Mouse (Mus musculus): Measurements from ENCODE around the gene Fgd2. TPM values are rescaled to one million over a fixed set of nuclear protein-coding genes. Genes with fewer than 3 reads are reported as not detected.

Gene Fgd2
- polyA plus RNA-seq, 1 experiment from 2014 or later = 8.4 TPM

DNA sequence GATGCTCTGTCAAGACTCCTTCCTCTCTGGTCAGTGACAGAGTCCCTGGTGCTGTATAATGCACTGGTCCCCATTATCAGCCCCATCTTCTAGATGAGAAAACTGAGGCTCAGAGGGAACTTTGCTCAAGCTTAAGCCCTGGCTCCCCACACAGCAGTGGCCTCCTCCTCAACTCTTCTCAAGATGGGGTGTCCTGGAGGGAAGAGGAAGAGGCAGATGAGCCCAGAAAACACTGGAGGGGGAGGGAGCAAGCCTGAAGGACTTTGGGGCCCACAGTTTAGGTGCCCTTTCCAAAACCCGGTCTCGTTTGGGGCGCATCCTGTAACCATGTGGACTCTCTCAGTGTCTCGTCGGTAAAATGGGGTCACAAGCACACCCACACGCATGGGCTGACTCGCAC, 41.2 kb upstream of the Fgd2 start:
- 90% methylated on average over 7 of the region's 7 CpGs for WGBS
- Histone ChIP-seq H3K4me1 (ENCODE audit: control insufficient read depth, insufficient read depth, low read length) (no peaks in the 10 kb centered on the region), H3K27ac (ENCODE audit: low read length) (no peak overlapping the region), H3K36me3 (ENCODE audit: control insufficient read depth, insufficient read depth, low read length) (no peaks in the 10 kb centered on the region), H3K4me3 (ENCODE audit: low read depth, low read length) (no peak overlapping the region), H3K9me3 (ENCODE audit: control insufficient read depth, low read depth, low read length) (no peaks in the 10 kb centered on the region), H3K9ac (replicated peaks; ENCODE audit: low read depth, low read length) (no peak overlapping the region), H3K4me2 (replicated peaks; ENCODE audit: low read depth, low read length) (no peak overlapping the region), H3K27me3 (ENCODE audit: control insufficient read depth, insufficient read depth, low read length) (no peaks in the 10 kb centered on the region)
- ATAC-seq (ENCODE audit: insufficient number of reproducible peaks, insufficient read depth, low FRiP score, low read depth) = no peak

DNA sequence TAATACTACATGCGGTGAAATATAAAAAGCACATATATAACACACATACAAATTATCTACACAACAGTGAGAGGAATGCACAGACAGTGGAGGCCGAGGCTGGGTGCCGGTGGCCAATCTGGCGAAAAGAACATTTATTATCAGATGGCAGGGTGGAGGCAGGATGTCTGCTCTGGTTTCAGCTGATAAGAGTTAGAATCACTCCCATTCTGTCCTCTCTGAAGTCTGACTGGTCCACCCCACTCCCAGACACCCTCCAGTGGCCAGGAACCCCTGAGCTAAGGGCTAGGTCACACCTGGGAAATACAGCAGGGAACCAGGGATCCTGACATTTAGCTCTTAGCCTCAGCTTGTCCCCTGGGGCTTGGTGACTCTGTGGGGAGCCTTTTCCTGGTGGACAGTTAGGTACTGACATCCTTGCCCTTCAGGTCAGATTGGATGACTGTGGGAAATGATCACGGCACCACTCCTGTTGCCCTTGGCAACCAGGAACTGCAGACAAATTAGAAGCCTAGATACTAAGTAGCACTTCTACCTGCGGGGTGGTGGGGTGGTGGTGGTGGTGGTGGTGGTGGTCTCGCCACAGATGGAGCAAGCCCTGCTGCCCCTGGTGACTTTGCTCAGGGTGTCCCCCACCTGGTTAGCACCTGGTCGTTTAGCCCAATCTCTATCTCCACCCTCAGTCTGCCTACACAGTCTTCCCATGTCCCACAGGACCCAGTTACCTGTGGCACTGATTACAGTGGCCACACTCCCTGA, 40.7 kb upstream of the Fgd2 start:
- no peak overlapping the region for H3K4me3 ChIP-seq (ENCODE audit: low read depth, low read length)
- H3K4me2 ChIP-seq (replicated peaks; ENCODE audit: low read depth, low read length) = no peak overlapping the region
- no peak overlapping the region for H3K27ac ChIP-seq (ENCODE audit: low read length)
- no peak for ATAC-seq (ENCODE audit: insufficient number of reproducible peaks, insufficient read depth, low FRiP score, low read depth)
- no peaks in the 10 kb centered on the region for H3K27me3 ChIP-seq (ENCODE audit: control insufficient read depth, insufficient read depth, low read length)
- H3K36me3 ChIP-seq (ENCODE audit: control insufficient read depth, insufficient read depth, low read length) = no peaks in the 10 kb centered on the region
- 49% methylated on average over 8 of the region's 8 CpGs for WGBS
- no peak overlapping the region for H3K9ac ChIP-seq (replicated peaks; ENCODE audit: low read depth, low read length)
- no peaks in the 10 kb centered on the region for H3K9me3 ChIP-seq (ENCODE audit: control insufficient read depth, low read depth, low read length)
- H3K4me1 ChIP-seq (ENCODE audit: control insufficient read depth, insufficient read depth, low read length) = no peaks in the 10 kb centered on the region

DNA sequence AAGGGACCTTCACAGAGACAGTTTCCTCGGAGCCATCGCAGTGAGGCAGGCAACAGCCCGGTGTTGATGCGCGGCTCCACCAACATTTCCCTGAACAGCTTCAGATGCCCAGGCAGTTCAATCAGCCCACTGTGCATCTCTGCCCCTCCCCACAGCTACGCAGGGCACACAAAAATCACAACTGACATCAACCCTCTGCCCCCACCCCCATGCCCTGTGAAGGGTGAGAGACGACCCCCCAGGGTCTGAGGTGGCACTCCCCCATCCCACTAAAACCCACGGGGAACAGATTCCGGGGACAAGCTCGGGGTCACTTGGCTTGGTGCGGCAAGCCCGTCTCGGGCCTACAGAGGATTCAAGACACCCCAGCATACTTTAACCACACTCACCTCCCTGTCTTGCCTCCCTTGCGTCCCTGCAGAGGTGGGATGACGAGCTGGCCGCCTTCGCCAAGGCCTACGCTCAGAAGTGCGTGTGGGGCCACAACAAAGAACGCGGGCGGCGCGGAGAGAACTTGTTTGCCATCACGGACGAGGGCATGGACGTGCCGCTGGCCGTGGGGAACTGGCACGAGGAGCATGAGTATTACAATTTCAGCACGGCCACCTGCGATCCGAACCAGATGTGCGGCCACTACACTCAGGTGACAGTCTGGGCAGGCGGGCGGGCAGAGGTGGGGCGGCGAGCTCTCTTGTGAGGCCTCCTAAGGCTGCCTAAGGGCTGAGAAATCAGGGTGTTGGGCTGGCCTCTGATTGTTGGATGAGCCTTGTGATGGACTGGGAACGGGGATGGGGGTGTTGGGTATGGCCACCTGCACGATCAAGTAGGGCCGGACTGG, 38.7 kb upstream of the Fgd2 start:
- no peaks in the 10 kb centered on the region for H3K36me3 ChIP-seq (ENCODE audit: control insufficient read depth, insufficient read depth, low read length)
- no peaks in the 10 kb centered on the region for H3K9me3 ChIP-seq (ENCODE audit: control insufficient read depth, low read depth, low read length)
- no peak overlapping the region for H3K9ac ChIP-seq (replicated peaks; ENCODE audit: low read depth, low read length)
- ATAC-seq (ENCODE audit: insufficient number of reproducible peaks, insufficient read depth, low FRiP score, low read depth) = 0 out of 2 replicates have a peak, but pooled peaks have one; percentile 5
- H3K27me3 ChIP-seq (ENCODE audit: control insufficient read depth, insufficient read depth, low read length) = no peaks in the 10 kb centered on the region
- WGBS = 23% methylated on average over 41 of the region's 41 CpGs
- peak overlapping the region; percentile 8; the same call in 1 of the 2 replicates for H3K4me2 ChIP-seq (replicated peaks; ENCODE audit: low read depth, low read length)
- H3K4me3 ChIP-seq (ENCODE audit: low read depth, low read length) = peak overlapping the region; percentile 2; the same call in 1 of the 2 replicates
- no peak overlapping the region for H3K27ac ChIP-seq (ENCODE audit: low read length)
- H3K4me1 ChIP-seq (ENCODE audit: control insufficient read depth, insufficient read depth, low read length) = peaks cover 7% of the 10 kb centered on the region; the same call in 1 of the 2 replicates

DNA sequence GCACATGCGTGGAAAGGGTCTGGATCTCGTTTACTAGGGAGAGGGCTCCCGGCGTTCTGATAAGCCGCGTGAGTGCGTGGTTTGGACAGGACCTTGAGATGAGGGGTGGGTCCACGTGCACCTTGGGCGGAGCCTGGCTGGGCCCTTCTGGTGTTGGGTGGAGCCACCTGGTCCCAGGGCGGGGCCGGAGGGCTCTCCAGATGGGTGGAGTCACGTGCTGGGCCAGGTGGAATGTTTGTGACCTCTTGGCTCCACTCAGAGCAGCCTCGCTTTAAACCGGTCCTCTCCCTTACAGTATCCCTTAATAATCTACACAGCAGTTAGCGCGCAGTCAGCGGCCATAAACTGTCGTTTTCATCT, 38.1 kb upstream of the Fgd2 start:
- H3K4me3 ChIP-seq (ENCODE audit: low read depth, low read length) = peak overlapping the region; percentile 2; the same call in 1 of the 2 replicates
- no peaks in the 10 kb centered on the region for H3K27me3 ChIP-seq (ENCODE audit: control insufficient read depth, insufficient read depth, low read length)
- no peak overlapping the region for H3K27ac ChIP-seq (ENCODE audit: low read length)
- ATAC-seq (ENCODE audit: insufficient number of reproducible peaks, insufficient read depth, low FRiP score, low read depth) = peak; percentile 82
- no peaks in the 10 kb centered on the region for H3K36me3 ChIP-seq (ENCODE audit: control insufficient read depth, insufficient read depth, low read length)
- H3K4me1 ChIP-seq (ENCODE audit: control insufficient read depth, insufficient read depth, low read length) = peaks cover 7% of the 10 kb centered on the region; the same call in 1 of the 2 replicates
- peak overlapping the region; percentile 8; the same call in 1 of the 2 replicates for H3K4me2 ChIP-seq (replicated peaks; ENCODE audit: low read depth, low read length)
- H3K9me3 ChIP-seq (ENCODE audit: control insufficient read depth, low read depth, low read length) = no peaks in the 10 kb centered on the region
- H3K9ac ChIP-seq (replicated peaks; ENCODE audit: low read depth, low read length) = no peak overlapping the region
- 11% methylated on average over 18 of the region's 18 CpGs for WGBS

DNA sequence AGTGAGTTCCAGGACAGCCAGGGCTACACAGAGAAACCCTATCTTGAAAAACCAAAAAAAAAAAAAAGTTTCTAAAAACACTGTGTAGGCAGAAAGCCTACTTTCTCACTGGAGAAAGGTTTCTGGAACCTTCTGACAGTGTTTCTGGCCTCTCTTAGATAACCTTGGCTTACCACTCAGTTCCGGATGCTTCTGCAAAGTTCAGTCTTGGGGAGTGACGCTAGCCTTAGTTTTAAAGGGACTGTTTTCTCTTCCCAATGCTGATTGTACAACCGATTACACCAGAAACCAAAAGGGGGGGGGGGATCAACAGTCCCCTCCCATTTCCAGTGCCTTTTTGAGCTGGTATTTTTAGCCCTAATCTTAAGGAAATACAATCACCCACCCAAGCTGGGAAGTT, 37.1 kb upstream of the Fgd2 start:
- WGBS = 89% methylated on average over 3 of the region's 3 CpGs
- peaks cover 7% of the 10 kb centered on the region; the same call in 1 of the 2 replicates for H3K4me1 ChIP-seq (ENCODE audit: control insufficient read depth, insufficient read depth, low read length)

DNA sequence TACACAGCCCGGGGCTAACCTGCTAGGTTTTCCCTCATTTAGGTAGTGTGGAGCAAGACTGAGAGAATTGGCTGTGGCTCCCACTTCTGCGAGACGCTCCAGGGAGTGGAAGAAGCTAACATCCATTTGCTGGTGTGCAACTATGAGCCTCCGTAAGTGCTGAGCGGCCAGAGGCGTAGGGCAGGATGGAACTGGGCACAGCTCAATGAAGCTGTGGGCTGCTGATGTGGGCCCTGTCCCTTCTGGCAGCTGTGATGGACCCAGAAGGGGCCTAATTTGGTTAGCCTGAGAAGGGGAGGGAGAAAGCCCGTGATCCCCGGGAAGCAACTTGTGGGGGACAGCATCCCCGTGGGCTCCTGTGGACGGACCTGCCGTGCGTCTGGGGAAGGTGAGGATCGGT, 34.9 kb upstream of the Fgd2 start:
- H3K9ac ChIP-seq (replicated peaks; ENCODE audit: low read depth, low read length) = no peak overlapping the region
- H3K9me3 ChIP-seq (ENCODE audit: control insufficient read depth, low read depth, low read length) = no peaks in the 10 kb centered on the region
- ATAC-seq (ENCODE audit: insufficient number of reproducible peaks, insufficient read depth, low FRiP score, low read depth) = no peak
- H3K36me3 ChIP-seq (ENCODE audit: control insufficient read depth, insufficient read depth, low read length) = no peaks in the 10 kb centered on the region; the same call in 1 of the 2 replicates
- H3K4me1 ChIP-seq (ENCODE audit: control insufficient read depth, insufficient read depth, low read length) = peaks cover 7% of the 10 kb centered on the region; the same call in 1 of the 2 replicates
- H3K27me3 ChIP-seq (ENCODE audit: control insufficient read depth, insufficient read depth, low read length) = no peaks in the 10 kb centered on the region
- H3K4me3 ChIP-seq (ENCODE audit: low read depth, low read length) = no peak overlapping the region
- peak overlapping the region; percentile 57; the same call in 1 of the 2 replicates for H3K4me2 ChIP-seq (replicated peaks; ENCODE audit: low read depth, low read length)
- H3K27ac ChIP-seq (ENCODE audit: low read length) = no peak overlapping the region
- 68% methylated on average over 13 of the region's 13 CpGs for WGBS

More for the DNA sequence above, 37.1 kb upstream of the Fgd2 start:
- H3K27ac ChIP-seq (ENCODE audit: low read length) = no peak overlapping the region
- no peak overlapping the region for H3K4me2 ChIP-seq (replicated peaks; ENCODE audit: low read depth, low read length)
- no peaks in the 10 kb centered on the region for H3K36me3 ChIP-seq (ENCODE audit: control insufficient read depth, insufficient read depth, low read length)
- H3K9ac ChIP-seq (replicated peaks; ENCODE audit: low read depth, low read length) = no peak overlapping the region
- no peaks in the 10 kb centered on the region for H3K9me3 ChIP-seq (ENCODE audit: control insufficient read depth, low read depth, low read length)
- H3K4me3 ChIP-seq (ENCODE audit: low read depth, low read length) = no peak overlapping the region
- H3K27me3 ChIP-seq (ENCODE audit: control insufficient read depth, insufficient read depth, low read length) = no peaks in the 10 kb centered on the region
- no peak for ATAC-seq (ENCODE audit: insufficient number of reproducible peaks, insufficient read depth, low FRiP score, low read depth)

DNA sequence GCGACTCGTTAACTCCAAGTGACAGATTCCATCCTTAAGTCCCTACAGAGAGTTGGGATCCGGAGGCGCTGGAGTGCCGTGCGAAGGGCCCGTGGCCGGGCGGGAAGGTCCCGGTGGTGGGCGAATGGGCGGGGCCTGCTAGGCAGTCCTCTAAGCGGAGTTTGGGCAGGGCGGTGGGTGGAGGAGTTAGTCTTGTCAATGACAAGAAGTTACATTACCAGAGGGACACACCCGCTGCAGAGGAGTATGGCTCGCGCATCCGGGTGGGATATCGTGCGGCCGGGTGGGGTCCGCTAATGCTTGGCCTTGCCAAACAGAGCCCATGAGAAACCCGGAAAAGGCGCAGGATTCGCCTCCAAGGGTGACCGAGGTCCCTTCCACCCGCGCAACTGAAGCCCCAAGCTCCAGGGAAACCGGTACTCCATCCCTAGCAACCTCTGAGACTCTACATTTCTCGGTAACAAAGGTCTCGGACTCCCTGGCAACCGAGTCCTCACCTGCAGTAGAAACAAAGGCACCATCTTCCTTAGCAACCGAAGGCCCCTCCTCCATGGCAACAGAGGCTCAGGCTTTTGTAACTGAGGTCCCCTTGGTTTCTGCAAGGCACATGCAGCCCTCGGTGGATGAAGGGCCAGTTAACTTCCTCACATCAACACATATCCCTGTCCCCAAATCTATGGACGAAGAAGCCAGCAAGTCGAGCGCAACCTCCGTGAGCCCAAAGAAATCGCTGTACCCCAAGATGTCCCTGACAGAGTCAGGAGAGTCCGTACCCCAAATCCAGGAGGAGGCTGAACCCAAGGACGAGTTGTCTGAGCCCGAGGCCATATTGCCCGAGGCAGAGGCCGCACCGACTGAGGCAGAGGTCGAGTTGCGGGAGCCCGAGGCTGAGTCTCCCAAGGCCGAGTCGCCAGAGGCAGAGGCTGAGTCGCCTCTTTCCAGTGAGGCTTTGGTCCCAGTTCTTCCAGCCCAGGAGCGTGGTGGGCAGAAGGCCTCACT, 33.9 kb upstream of the Fgd2 start:
- no peak overlapping the region for H3K27ac ChIP-seq (ENCODE audit: low read length)
- H3K36me3 ChIP-seq (ENCODE audit: control insufficient read depth, insufficient read depth, low read length) = peaks cover 7% of the 10 kb centered on the region
- H3K4me2 ChIP-seq (replicated peaks; ENCODE audit: low read depth, low read length) = peak overlapping the region; percentile 57
- 24% methylated on average over 52 of the region's 52 CpGs for WGBS
- peak overlapping the region; percentile 19; the same call in 1 of the 2 replicates for H3K4me3 ChIP-seq (ENCODE audit: low read depth, low read length)
- H3K4me1 ChIP-seq (ENCODE audit: control insufficient read depth, insufficient read depth, low read length) = peaks cover 7% of the 10 kb centered on the region; the same call in 1 of the 2 replicates
- ATAC-seq (ENCODE audit: insufficient number of reproducible peaks, insufficient read depth, low FRiP score, low read depth) = no peak
- no peak overlapping the region for H3K9ac ChIP-seq (replicated peaks; ENCODE audit: low read depth, low read length)
- no peaks in the 10 kb centered on the region for H3K9me3 ChIP-seq (ENCODE audit: control insufficient read depth, low read depth, low read length)
- no peaks in the 10 kb centered on the region for H3K27me3 ChIP-seq (ENCODE audit: control insufficient read depth, insufficient read depth, low read length)

All from stomach, embryonic 14.5 days (tissue).